Mouse (Mus musculus) heart, postnatal 0 days (tissue): Measurements from ENCODE around the gene Nmnat1. TPM values are rescaled to one million over a fixed set of nuclear protein-coding genes. Genes with fewer than 3 reads are reported as not detected.
"Not testable (repeated sequence)": the region's sequence is repeated elsewhere in the genome, so short reads cannot be mapped to it uniquely, and the experiment has no call there.

Source experiments
- ATAC-seq: fragments of 200-750 bp; cut with Nextera tagmentation; 2 replicates; pipeline ENCODE4 v1.8.0; 2017; ENCODE audit warnings: low read depth, moderate number of reproducible peaks, moderate library complexity; ENCODE audit not compliant: insufficient read depth
- DNase-seq: peaks from one replicate; pipeline ENCODE4 v3.0.0-alpha.2; 2016; ENCODE audit warnings: low spot score
- H3K27ac ChIP-seq: fragments of 300-500 bp; sonication (generic); 2 replicates; pipeline ENCODE4 v1.5.1; 2014; ENCODE audit warnings: low read depth, mild to moderate bottlenecking
- H3K27me3 ChIP-seq: fragments of 300-500 bp; sonication (generic); 2 replicates; pipeline ENCODE4 v1.6.1; 2014; ENCODE audit warnings: low read length, mixed read lengths; ENCODE audit not compliant: control insufficient read depth, insufficient read depth
- H3K36me3 ChIP-seq: fragments of 300-500 bp; sonication (generic); replicated peaks from 2 replicates; pipeline ENCODE4 v1.6.1; 2014; ENCODE audit warnings: low read length, mixed read lengths; ENCODE audit not compliant: control insufficient read depth, insufficient read depth
- H3K4me1 ChIP-seq: fragments of 300-500 bp; sonication (generic); 2 replicates; pipeline ENCODE4 v1.6.1; 2014; ENCODE audit warnings: antibody characterized with exemption; ENCODE audit not compliant: control insufficient read depth, insufficient read depth
- H3K4me2 ChIP-seq: fragments of 300-500 bp; sonication (generic); 2 replicates; pipeline ENCODE4 v1.6.1; 2014; ENCODE audit warnings: low read depth, mild to moderate bottlenecking, low read length, moderate library complexity
- H3K4me3 ChIP-seq: fragments of 300-500 bp; sonication (generic); 2 replicates; pipeline ENCODE4 v1.5.1; 2014; ENCODE audit warnings: low read depth, low read length
- H3K9ac ChIP-seq: fragments of 300-500 bp; sonication (generic); replicated peaks from 2 replicates; pipeline ENCODE4 v1.6.1; 2014; ENCODE audit warnings: low read depth, low read length, mixed read lengths
- H3K9me3 ChIP-seq: fragments of 300-500 bp; sonication (generic); replicated peaks from 2 replicates; pipeline ENCODE4 v1.6.1; 2016; ENCODE audit warnings: low read length; ENCODE audit not compliant: control insufficient read depth
- CTCF ChIP-seq: IDR thresholded peaks from 2 replicates; pipeline ENCODE4 v1.5.1; 2016; ENCODE audit warnings: antibody characterized with exemption, control low read depth, low read depth
- EP300 ChIP-seq: IDR thresholded peaks from 2 replicates; pipeline ENCODE4 v1.6.1; 2016; ENCODE audit warnings: antibody characterized with exemption, low read depth
- WGBS: fragments of 180-500 bp; shearing (Covaris S2); extraction: QIAGEN DNeasy Blood & Tissue Kit; methylation state at CpG from one replicate; pipeline ENCODE4 v1.1.7; 2014; 5-methylcytosine and 5-hydroxymethylcytosine counted together
- polyA plus RNA-seq: library from polyadenylated mRNA; unstranded; fragments of >200 nt; fragmentation: Nextera tagmentation; extraction: Ambion mirVana; gene quantifications from 2 replicates; pipeline ENCODE4 v1.2.1, GENCODE M21; 2015
- total RNA-seq: library from RNA; depleted of rRNA; stranded (reverse); fragments of >200 nt; gene quantifications from 2 replicates; pipeline ENCODE4 v1.2.3, GENCODE M21; 2014; ENCODE audit warnings: low replicate concordance

Nmnat1 gene
- total and polyA plus RNA-seq, 2 experiments from 2014 or later: 14.4 to 15.3 TPM

DNA sequence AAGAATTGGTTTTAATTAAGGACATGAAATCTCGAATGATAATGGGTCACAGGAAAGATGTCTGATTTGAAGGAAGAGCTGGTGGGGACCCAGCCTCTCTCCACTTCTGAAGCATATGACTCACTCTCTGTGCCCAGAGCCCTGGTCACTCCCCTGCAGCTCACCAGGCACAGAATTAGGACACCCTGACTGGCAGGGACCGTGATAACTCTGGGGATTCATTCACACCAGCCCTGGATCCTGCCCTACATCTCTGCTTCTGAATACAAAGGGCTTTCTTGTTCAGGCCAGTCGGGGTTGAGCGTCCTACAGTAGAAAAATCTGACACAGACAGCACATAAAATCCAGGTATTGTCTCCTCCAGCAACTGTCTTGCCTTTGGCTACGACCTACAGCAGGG, 26.5 kb downstream of the Nmnat1 start:
- DNase-seq (no peak), ATAC-seq (no peak)
- 56% methylated on average over 5 of the region's 5 CpGs for WGBS
- peak overlapping the region; percentile 82 for H3K27ac ChIP-seq
- H3K36me3 ChIP-seq: no peaks in the 10 kb centered on the region
- H3K9me3 ChIP-seq: no peaks in the 10 kb centered on the region
- H3K4me3 ChIP-seq: no peak overlapping the region
- H3K27me3 ChIP-seq: no peaks in the 10 kb centered on the region
- no peak overlapping the region for H3K9ac ChIP-seq
- H3K4me2 ChIP-seq: no peak overlapping the region
- peaks cover 3% of the 10 kb centered on the region; the same call in 1 of the 2 replicates for H3K4me1 ChIP-seq
- TF ChIP-seq EP300 (no peak), CTCF (no peak)

DNA sequence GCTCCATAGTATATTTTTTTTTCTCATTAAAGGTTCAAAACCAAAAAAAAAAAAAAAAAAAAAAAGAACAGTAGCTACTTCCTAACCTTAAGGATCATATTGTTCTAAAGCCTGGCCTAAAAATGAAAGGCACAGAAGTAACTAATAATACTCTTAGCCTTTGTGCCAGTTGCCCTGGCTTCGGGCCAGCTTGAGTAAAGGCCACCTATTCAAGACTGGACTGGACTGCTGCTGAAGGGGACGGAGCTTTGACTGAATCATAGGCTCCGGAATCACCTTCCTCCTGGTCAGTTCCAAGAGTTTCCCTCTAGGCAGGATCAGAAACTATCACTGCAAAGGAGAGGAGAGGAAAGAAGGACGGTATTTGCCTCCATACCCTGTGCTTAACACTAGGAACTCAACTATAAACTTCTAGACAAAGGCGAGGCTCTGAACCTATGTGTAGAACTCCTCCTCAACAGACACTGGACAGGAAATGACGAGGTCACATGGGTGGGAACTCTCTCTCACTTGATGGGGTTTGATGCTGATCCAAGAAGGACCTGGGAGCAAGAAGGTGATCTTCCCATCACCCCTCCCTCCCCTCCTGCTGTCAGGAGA, 27.1 kb downstream of the Nmnat1 start:
- H3K4me2 ChIP-seq: 0 out of 2 replicates have a peak overlapping the region, but pooled peaks have one; percentile 2
- peak overlapping the region; percentile 82 for H3K27ac ChIP-seq
- H3K4me1 ChIP-seq: peaks cover 3% of the 10 kb centered on the region; the same call in 1 of the 2 replicates
- TF ChIP-seq CTCF (no peak), EP300 (peak; percentile 38; the same call in 1 of the 2 replicates)
- H3K36me3 ChIP-seq: no peaks in the 10 kb centered on the region
- no peak overlapping the region for H3K9ac ChIP-seq
- 53% methylated on average over 6 of the region's 6 CpGs for WGBS
- peak; percentile 71 for ATAC-seq
- no peaks in the 10 kb centered on the region for H3K9me3 ChIP-seq
- no peak overlapping the region for H3K4me3 ChIP-seq
- no peaks in the 10 kb centered on the region for H3K27me3 ChIP-seq
- peak; percentile 54 for DNase-seq

- not testable (repeated sequence) for H3K4me2 ChIP-seq, H3K4me1 ChIP-seq, H3K4me3 ChIP-seq, H3K27ac ChIP-seq, DNase-seq, H3K9me3 ChIP-seq, H3K27me3 ChIP-seq, ATAC-seq, H3K9ac ChIP-seq, H3K36me3 ChIP-seq
- WGBS: 83% methylated on average over 25 of the region's 27 CpGs
Observed at GRCm38 (mm10) chr4:149457163-149457562, 27.8 kb downstream of the Nmnat1 start.

DNA sequence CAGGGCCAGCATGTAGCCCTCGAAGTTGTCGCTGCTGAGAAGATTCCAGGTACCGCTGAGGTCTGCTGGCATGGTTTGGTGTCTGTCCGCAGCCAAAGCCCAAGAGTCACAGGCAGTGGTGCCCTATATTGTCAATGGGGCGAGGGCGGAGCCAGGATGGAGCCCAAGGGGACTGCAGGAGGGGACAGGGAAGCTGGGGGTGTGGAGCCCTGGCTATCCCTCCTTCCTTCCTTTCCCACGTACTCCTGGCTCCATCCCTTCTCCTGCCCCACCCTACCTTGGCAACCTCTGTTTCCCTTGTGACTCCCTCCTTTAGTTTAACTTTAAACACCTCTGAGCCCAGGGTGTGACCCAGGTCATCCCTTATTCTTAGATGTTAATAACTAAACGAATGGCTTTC, 30.1 kb downstream of the Nmnat1 start, which contains the start of gene Rbp7:
TSS of gene Rbp7 (minus strand) at position 100 of the 400 bp plus-strand sequence.
- Histone ChIP-seq H3K9me3 (no peaks in the 10 kb centered on the region), H3K4me2 (peak within 1 kb of the TSS; percentile 24), H3K4me1 (no peaks in the 10 kb centered on the region), H3K9ac (no peak within 1 kb of the TSS), H3K36me3 (no peaks in the 10 kb centered on the region), H3K27me3 (no peaks in the 10 kb centered on the region), H3K4me3 (peak within 1 kb of the TSS; percentile 1; the same call in 1 of the 2 replicates), H3K27ac (peak within 1 kb of the TSS; percentile 35; the same call in 1 of the 2 replicates)
- no peak for TF ChIP-seq CTCF
- TF ChIP-seq EP300: no peak
- DNase-seq: no peak
- WGBS: 46% methylated on average over 8 of the region's 8 CpGs
- ATAC-seq: peak; percentile 22; the same call in 1 of the 2 replicates

DNA sequence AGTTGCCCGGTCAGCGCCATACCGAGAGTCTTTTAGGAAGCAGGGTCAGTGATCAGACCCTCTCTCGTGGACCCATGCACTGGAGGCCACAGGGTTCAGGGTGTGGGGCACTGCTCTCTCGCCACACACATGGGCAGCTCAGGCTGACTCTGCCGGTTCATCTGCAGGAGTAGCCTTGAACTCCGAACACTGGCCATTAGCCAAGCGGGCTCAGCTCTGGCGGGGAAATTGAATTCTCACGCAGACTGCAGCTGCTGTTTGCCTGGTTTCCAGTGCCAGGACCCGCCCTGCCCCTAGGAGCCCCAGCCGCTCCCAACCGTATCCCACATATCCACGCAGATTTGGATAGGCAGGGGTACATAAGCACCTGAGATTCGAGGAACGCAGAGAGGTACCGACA, 30.7 kb downstream of the Nmnat1 start:
- no peak for DNase-seq
- WGBS: 78% methylated on average over 17 of the region's 17 CpGs
- H3K9ac ChIP-seq: no peak overlapping the region

DNA sequence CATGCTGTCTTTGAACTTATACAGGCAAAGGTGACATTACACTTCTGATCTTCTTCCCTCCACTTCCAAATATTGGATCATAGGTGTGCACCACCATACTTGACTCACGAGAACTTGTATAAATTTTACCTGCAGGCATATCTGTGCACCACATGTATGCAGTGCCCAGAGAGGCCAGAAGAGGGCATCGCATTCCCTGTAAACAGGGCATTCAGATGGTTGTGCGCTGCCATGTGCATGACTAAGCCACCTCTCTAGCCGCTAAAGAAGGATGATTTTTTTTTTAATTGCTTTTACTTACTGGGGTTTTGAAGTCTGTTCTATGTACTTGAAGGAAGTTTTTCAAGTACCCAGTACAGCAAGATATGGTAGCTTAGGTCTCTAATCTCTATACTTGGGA, 31.3 kb downstream of the Nmnat1 start:
- Histone ChIP-seq H3K4me1 (no peaks in the 10 kb centered on the region), H3K27me3 (no peaks in the 10 kb centered on the region), H3K36me3 (no peaks in the 10 kb centered on the region), H3K9me3 (no peaks in the 10 kb centered on the region), H3K9ac (no peak overlapping the region), H3K4me3 (no peak overlapping the region), H3K27ac (no peak overlapping the region), H3K4me2 (0 out of 2 replicates have a peak overlapping the region, but pooled peaks have one; percentile 24)
- no peak for ATAC-seq
- WGBS: 79% methylated on average over 4 of the region's 4 CpGs
- TF ChIP-seq EP300 (no peak), CTCF (peak; percentile 56)
- DNase-seq: no peak

More for the DNA sequence above, 30.7 kb downstream of the Nmnat1 start:
- no peaks in the 10 kb centered on the region for H3K36me3 ChIP-seq
- ATAC-seq: no peak
- H3K4me1 ChIP-seq: no peaks in the 10 kb centered on the region
- TF ChIP-seq EP300: no peak
- no peak for TF ChIP-seq CTCF
- H3K9me3 ChIP-seq: no peaks in the 10 kb centered on the region
- no peak overlapping the region for H3K27ac ChIP-seq
- no peaks in the 10 kb centered on the region for H3K27me3 ChIP-seq
- H3K4me3 ChIP-seq: peak overlapping the region; percentile 1; the same call in 1 of the 2 replicates
- peak overlapping the region; percentile 24 for H3K4me2 ChIP-seq
